Mouse (Mus musculus): Measurements from ENCODE around the gene Ubb.

DNA sequence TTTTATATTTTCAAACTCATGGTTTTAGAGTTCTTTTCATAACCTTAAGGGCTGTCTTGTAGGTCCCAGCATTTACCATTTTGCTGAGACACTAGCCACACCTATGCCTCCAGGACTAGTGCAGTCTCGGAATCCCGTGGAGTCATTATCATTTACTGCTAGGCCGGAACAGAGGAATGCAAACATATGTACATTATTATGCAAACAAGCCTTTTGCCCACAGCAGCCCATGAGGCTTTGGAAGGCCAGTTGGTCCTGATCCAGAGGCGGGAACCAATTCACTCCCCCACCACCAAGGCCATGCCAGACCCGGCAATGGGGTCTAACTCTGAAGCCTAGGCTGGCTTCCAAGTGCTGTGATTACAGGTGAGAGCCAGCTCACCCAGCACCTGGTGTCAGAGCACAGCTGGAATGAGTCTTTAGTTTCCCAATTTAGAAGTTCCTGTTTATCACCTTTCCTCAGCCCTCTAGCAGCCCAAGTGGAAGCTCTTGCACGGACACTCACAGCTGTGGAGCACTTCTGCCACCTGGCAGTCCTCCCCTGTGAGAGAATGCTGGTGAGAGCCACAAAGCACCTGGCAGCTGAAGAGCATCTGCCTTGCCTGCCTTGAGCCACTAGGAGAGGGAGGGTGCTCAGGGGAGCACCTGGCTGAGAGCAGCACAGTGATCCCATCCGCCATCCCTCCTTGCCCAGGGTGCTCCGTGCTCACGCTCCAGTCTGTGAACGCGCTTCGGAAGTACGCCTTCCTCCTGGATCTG, 39.3 kb upstream of the Ubb start:
- no peak for TF ChIP-seq CTCF (IDR thresholded peaks at IDR 0.05; ENCODE audit: borderline replicate concordance, insufficient read depth, low read length)
- TF ChIP-seq POLR2A (IDR thresholded peaks at IDR 0.05; ENCODE audit: low read depth, low read length), result no peak
